Comparison of ENCODE assay signal across 9 mouse cellular contexts in genomic region chr15:85658101-85658885, GRCm38 (mm10).
A peak's percentile ranks its signal among the peaks of the same experiment; 100 is the strongest.
DNase-seq lines count a peak whose midpoint lies in the region; ATAC-seq and TF ChIP-seq lines count a peak whose summit lies in the region.
"Had no signal": no experiment of that assay in that cellular context is flagged by ENCODE, and none has a peak within 500 bp of the region (broad histone marks: within the 10 kb centered on the region; RNA-seq: fewer than 3 reads in every experiment).

No protein-coding gene starts in this region.

- peaks cover 91% of the 10 kb centered on the region for H3K79me2 ChIP-seq in myocyte (ENCODE audit: control insufficient read depth, insufficient read depth)

- no peak overlapping the region; the same call in 1 of the 2 replicates for H3K4me3 ChIP-seq in kidney, adult 2 months (ENCODE audit: insufficient read depth, low read depth, low read length)
- no peak overlapping the region for H3K4me3 ChIP-seq in kidney, embryonic 16.5 days (ENCODE audit: low read length)
- H3K4me3 ChIP-seq in testis, adult 2 months (ENCODE audit: control insufficient read depth, low read depth, low read length) = no peak overlapping the region
- peak overlapping the region; percentile 30 for H3K4me3 ChIP-seq in myocyte
- H3K4me3 ChIP-seq in midbrain, embryonic 10.5 days = no peak overlapping the region
- H3K4me3 ChIP-seq: midbrain, embryonic 12.5 days had no signal

- no peak for TF ChIP-seq POLR2A in kidney, adult 2 months (IDR thresholded peaks at IDR 0.05; ENCODE audit: low read depth, low read length)
- no peak for TF ChIP-seq POLR2A in testis, adult 2 months (IDR thresholded peaks at IDR 0.05; ENCODE audit: control insufficient read depth, low read depth, low read length)
- no peak for TF ChIP-seq POLR2A in myocyte (IDR thresholded peaks at IDR 0.05; ENCODE audit: insufficient read length, low read depth)

- no peaks in the 10 kb centered on the region for H3K27me3 ChIP-seq in kidney, adult 2 months (replicated peaks; ENCODE audit: control insufficient read depth, insufficient read depth, low read length)
- peaks cover 4% of the 10 kb centered on the region for H3K27me3 ChIP-seq in kidney, embryonic 16.5 days (ENCODE audit: insufficient read depth, low read length)
- H3K27me3 ChIP-seq in testis, adult 2 months (ENCODE audit: control insufficient read depth, insufficient read depth, low read length) = no peaks in the 10 kb centered on the region
- no peaks in the 10 kb centered on the region for H3K27me3 ChIP-seq in myocyte (ENCODE audit: control insufficient read depth, insufficient read depth, insufficient read length)
- H3K27me3 ChIP-seq in midbrain, embryonic 10.5 days (ENCODE audit: low read depth, poor library complexity, severe bottlenecking) = peaks cover 100% of the 10 kb centered on the region

- no peak for TF ChIP-seq CTCF in kidney, adult 2 months (conservative IDR thresholded peaks at IDR 0.05; ENCODE audit: insufficient read depth, insufficient read length, low read depth, low read length)
- TF ChIP-seq CTCF in testis, adult 2 months (IDR thresholded peaks at IDR 0.05; ENCODE audit: control insufficient read depth, insufficient read depth, insufficient replicate concordance, low read depth, low read length) = no peak

- no peak for ATAC-seq in kidney, embryonic 16.5 days (ENCODE audit: low FRiP score, low TSS enrichment)

- peaks cover 18% of the 10 kb centered on the region; the same call in 1 of the 2 replicates for H3K4me1 ChIP-seq in kidney, adult 2 months (ENCODE audit: control insufficient read depth, insufficient read depth, low read length)
- H3K4me1 ChIP-seq in kidney, embryonic 16.5 days (ENCODE audit: insufficient read depth, low read length) = peaks cover 38% of the 10 kb centered on the region
- peaks cover 2% of the 10 kb centered on the region for H3K4me1 ChIP-seq in testis, adult 2 months (ENCODE audit: control insufficient read depth, insufficient read depth, low read length)
- H3K4me1 ChIP-seq in midbrain, embryonic 10.5 days = peaks cover 19% of the 10 kb centered on the region

- DNase-seq in adrenal gland, postnatal 10 days = peak; percentile 53
- no peak for DNase-seq in adrenal gland, postnatal 36 days
- peak; percentile 36 for DNase-seq in kidney, adult 2 months
- DNase-seq in testis, postnatal 10 days (ENCODE audit: low spot score) = no peak
- no peak for DNase-seq in midbrain, embryonic 10.5 days (ENCODE audit: low spot score)

- peak overlapping the region; percentile 44 for H3ac ChIP-seq in myocyte (ENCODE audit: control insufficient read depth, insufficient read length)

- WGBS in kidney, adult 2 months = 54% methylated on average over 14 of the region's 14 CpGs
- WGBS in kidney, embryonic 16.5 days = 68% methylated on average over 14 of the region's 14 CpGs
- 79% methylated on average over 14 of the region's 14 CpGs for WGBS in midbrain, embryonic 10.5 days

- peak overlapping the region; percentile 89 for H3K27ac ChIP-seq in kidney, adult 2 months (ENCODE audit: insufficient read depth, low read depth, low read length)
- H3K27ac ChIP-seq in kidney, embryonic 16.5 days (ENCODE audit: low read length) = no peak overlapping the region
- peak overlapping the region; percentile 73 for H3K27ac ChIP-seq in testis, adult 2 months (ENCODE audit: control insufficient read depth, insufficient read depth, low read depth, low read length)
- H3K27ac ChIP-seq in midbrain, embryonic 10.5 days (replicated peaks) = no peak overlapping the region
- H3K27ac ChIP-seq: midbrain, embryonic 12.5 days had no signal

- H3K4me2 ChIP-seq in kidney, embryonic 16.5 days (replicated peaks; ENCODE audit: low read depth, low read length) = no peak overlapping the region
- peak overlapping the region; percentile 91 for H3K4me2 ChIP-seq in myocyte (ENCODE audit: low read depth)
- H3K4me2 ChIP-seq: midbrain, embryonic 12.5 days had no signal

- H3K9ac ChIP-seq in kidney, embryonic 16.5 days (replicated peaks; ENCODE audit: low read length) = no peak overlapping the region
- H3K9ac ChIP-seq: midbrain, embryonic 12.5 days had no signal

- H3K9me3 ChIP-seq in kidney, embryonic 16.5 days (ENCODE audit: low read length) = no peaks in the 10 kb centered on the region
- H3K9me3 ChIP-seq in midbrain, embryonic 10.5 days (replicated peaks) = no peaks in the 10 kb centered on the region
- H3K9me3 ChIP-seq: midbrain, embryonic 12.5 days had no signal

- H3K36me3 ChIP-seq in kidney, adult 2 months (ENCODE audit: control insufficient read depth, insufficient read depth, low read length) = no peaks in the 10 kb centered on the region
- H3K36me3 ChIP-seq in kidney, embryonic 16.5 days (ENCODE audit: insufficient read depth, low read length) = no peaks in the 10 kb centered on the region
- H3K36me3 ChIP-seq in testis, adult 2 months (ENCODE audit: control insufficient read depth, insufficient read depth, low read length) = no peaks in the 10 kb centered on the region
- H3K36me3 ChIP-seq in myocyte (ENCODE audit: control insufficient read depth, insufficient read depth) = no peaks in the 10 kb centered on the region
- no peaks in the 10 kb centered on the region for H3K36me3 ChIP-seq in midbrain, embryonic 10.5 days
- H3K36me3 ChIP-seq: midbrain, embryonic 12.5 days had no signal

TF ChIP-seq in myocyte, 11 proteins besides CTCF, POLR2A, EP300 and RAD21:
- no peak for TF ChIP-seq REST (IDR thresholded peaks at IDR 0.05; ENCODE audit: insufficient read depth, insufficient read length)

Comparison
In these comparisons a context has a peak if more than half of its experiments do, and no peak if none do; other contexts are left out.
1. DNase-seq: peak in adrenal gland, postnatal 10 days (single experiment) and kidney, adult 2 months (single experiment); none in adrenal gland, postnatal 36 days (0 of 2), testis, postnatal 10 days (single experiment) and midbrain, embryonic 10.5 days (single experiment).
2. H3K27ac ChIP-seq: peak in kidney, adult 2 months (single experiment) and testis, adult 2 months (single experiment); none in kidney, embryonic 16.5 days (single experiment) and midbrain, embryonic 10.5 days (single experiment).